Mouse (Mus musculus): ENCODE data around the gene Nhsl2.
A peak's percentile ranks its signal among the peaks of the same experiment; 100 is the strongest.

Gene Nhsl2

DNA sequence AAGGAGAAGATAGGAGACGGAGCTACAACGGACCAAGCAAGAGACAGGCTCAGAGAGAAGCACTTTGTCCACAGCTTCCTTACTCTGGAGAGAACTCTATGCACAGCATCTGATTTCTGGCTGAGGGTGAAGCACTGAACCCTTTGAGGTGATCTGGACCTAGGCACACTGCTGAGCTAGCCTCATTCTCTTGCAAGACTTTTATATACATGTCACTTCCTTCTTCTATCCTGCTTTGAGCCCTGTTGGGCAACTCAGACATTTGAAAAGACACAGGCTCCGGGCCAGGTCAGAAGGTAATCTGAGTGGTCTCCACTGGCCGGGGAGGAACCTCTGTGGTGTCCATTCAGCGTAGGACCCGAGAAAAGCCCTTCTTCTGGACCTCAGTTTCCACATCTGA, 201.4 kb downstream of the Nhsl2 start:
- no peak for DNase-seq (ENCODE audit: low spot score in 2 of 2)

DNA sequence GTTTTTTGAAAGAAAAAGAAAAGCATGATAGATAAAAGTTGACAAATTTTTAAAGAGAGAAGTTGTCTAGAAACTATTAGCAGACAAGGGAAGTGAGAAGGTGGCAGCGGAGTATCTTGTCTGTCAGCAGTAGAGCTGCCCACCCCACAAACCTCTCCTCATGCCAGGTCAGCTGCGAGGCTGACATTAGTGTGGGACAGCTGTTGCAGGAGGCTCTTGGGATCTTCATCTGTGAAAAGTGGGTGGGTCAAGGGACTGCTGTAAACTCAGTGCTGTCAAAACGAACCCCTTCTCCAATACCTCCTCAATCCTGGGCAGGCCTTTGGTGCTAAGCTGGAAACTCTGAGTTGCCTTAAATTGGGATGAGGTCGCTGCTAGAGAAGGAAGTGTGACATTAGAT, 202.0 kb downstream of the Nhsl2 start:
- no peak for DNase-seq (ENCODE audit: low spot score in 2 of 2)

DNA sequence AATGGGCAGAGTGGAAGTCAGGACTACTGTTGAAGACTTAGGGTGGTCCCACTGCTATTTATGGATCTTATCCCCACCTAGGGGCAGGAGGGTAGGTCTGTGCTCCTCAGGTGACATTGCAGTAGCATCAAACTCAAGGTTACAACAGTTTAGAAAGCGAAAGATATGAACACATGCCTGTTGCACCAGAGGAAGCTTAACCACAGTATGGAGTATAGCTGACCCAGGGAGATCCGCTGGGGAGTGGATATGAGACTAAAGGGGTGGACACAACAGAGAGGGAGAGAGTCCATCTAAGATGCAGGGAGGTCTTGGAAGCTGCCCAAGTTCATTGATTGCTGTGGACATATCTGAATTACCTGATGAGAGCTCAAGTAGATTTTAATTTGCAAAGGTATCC, 204.2 kb downstream of the Nhsl2 start:
- no peak for DNase-seq (ENCODE audit: low spot score in 2 of 2)

DNA sequence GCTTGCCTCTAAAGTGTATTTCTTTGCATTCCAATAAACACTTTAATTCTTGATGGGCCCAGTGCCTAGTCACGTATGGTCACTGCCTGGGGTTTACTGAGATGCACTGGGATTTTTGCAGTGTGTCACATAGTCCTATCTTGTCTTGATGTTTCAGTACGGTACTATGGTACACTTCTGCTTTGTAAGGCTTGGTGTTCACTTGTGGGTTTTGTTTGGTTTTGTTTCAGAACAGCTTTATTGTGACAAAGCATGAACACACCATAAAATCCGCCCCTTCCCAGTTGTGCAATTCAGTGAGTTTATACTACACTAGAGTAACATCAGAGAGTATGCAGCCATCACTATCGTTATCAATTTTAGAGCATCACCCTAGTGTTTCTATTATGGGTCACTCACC, 204.8 kb downstream of the Nhsl2 start:
- DNase-seq (ENCODE audit: low spot score in 2 of 2): no peak

DNA sequence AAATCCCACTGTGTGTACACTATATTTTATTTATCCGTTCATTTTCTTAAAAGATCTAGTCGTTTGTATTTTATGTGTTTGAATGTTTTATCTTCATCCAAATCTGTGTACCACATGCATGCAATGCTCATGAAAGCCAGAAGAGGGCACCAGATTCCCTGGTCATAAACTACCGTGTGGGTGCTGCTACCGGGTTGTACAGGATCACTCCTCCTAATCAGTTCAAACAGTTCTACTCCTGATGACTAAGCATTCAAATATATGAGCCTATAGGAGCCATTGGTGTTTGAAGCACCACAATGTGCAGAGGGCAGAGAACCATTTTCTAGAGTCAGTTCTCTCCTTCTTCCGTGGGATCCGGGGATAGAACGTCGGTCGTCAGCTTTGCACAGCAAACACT, 210.3 kb downstream of the Nhsl2 start:
- DNase-seq (ENCODE audit: low spot score in 2 of 2): no peak

DNA sequence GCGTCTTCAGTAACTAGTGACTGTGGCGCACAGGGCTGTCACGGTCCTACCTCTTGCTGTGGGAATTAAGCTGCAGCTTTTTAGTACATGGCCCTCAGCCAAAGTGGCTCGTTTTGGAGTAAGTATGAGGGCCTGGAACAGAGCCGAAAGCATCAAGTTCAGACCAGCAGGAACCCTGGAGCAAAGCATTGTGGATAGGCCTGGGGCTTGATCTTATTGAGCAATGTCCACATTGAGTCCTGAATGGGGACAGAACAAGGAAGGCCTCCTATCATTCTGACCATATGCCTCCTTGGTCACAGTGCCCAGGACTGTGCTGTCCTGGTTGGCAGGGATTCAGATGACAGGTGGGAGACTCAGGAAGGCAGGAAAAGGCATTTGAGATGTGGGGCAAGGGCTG, 211.1 kb downstream of the Nhsl2 start:
- DNase-seq (ENCODE audit: low spot score in 2 of 2): no peak

DNA sequence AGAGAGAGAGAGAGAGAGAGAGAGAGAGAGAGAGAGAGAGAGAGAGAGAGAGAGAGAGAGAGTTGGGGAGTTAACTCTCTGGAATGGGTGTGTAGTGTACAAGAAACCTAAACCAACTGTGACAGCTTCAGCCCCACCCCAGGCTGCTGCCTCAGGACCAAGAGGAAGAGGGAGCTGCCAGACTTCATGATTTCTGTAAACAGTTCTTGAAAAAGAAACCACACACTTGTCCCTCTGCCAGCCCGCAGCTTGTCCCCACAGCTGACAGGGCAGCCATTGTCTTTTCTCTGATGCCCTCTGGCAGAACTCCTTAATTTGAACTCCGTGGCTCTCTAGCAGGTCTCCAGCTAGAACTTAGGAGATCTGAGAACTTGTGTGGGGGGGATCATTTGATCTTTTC, 211.7 kb downstream of the Nhsl2 start:
- no peak for DNase-seq (ENCODE audit: low spot score in 2 of 2)

DNA sequence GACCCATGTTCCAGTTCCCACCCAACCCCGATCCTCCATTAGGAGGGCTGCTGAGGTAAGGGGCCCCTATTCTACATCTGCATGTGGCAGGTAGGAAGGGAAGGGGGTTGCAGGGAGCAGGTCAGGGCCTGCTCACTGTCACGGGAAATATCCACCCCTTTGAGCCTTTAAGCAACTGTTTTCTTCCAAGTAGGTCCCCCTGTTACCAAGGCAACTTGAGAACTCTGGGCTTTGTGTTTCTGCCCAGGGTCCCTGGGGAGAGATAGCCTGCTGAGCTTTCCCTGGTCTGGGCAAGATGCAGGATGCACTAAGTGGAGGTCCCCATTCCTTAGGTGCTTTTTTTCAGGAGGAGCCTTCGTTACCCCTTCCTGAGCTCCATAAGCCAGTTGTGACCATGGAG, 214.9 kb downstream of the Nhsl2 start:
- DNase-seq (ENCODE audit: low spot score in 2 of 2): no peak

DNA sequence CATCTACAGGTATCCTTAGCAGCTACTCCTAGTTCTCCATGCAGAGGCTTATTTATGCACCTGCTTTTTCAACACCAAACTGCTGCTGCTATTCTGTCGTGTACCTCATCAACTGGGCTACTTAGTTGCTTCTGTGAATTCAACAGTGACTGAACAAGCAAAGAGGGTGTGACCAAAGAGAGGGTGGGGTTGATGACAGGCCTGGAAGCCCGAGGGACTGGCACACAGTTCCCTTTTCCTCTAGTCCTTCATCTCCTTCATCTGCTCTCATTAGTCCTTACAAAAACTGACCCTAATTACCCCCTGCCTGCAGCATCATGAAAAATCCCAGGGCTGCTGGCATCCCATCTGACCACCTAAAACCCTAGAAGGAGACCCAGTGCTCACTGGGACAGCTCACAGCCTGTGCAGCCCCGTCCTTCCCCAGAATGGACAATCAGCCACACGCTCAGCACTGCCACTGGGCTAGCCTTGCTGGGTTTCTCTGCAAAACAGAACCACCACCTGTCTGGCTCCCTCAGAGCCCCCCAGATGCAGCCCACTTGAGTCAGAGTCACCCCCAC, 216.1 kb downstream of the Nhsl2 start:
- DNase-seq (ENCODE audit: low spot score in 2 of 2): no peak

DNA sequence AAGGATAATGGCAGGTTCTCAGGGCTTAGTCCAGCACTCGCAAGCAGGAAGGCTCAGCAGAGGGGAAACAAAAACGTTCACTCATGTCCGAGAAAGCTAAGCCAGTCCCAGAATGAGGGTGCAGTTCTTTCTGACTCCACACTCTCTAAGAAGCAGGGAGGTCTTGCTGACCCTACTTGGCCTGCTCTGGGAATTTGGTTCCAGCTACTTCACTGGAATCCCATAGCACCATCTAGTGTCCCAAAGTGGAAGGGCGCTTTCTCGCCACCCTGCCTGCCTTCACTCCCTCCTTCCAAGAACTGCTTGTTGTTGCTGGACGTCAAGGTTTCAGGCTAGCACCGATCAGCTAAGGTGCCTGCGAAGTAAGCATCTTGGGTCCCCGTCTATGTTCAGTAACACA, 216.9 kb downstream of the Nhsl2 start:
- DNase-seq (ENCODE audit: low spot score in 2 of 2): peak; percentile 32 to 86

DNA sequence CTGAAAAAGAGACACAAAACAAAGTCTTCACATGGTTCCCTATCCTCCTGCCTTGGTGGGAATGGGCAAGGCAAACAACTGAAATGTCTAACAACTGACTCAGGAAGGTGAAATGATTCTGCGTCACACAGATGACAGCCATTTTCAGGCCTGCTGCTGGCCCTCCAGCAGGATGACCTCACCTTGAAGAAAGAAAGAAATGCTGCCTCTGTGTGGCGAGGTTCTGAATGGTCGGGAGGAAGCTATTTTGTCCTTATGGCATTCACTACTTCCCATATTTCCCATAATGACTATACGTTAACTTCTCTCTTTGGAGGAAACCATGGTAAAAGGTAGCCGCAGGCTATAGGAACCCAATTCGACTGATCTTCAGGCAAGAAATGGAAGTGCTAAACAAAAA, 217.9 kb downstream of the Nhsl2 start:
- DNase-seq (ENCODE audit: low spot score in 2 of 2): no peak

DNA sequence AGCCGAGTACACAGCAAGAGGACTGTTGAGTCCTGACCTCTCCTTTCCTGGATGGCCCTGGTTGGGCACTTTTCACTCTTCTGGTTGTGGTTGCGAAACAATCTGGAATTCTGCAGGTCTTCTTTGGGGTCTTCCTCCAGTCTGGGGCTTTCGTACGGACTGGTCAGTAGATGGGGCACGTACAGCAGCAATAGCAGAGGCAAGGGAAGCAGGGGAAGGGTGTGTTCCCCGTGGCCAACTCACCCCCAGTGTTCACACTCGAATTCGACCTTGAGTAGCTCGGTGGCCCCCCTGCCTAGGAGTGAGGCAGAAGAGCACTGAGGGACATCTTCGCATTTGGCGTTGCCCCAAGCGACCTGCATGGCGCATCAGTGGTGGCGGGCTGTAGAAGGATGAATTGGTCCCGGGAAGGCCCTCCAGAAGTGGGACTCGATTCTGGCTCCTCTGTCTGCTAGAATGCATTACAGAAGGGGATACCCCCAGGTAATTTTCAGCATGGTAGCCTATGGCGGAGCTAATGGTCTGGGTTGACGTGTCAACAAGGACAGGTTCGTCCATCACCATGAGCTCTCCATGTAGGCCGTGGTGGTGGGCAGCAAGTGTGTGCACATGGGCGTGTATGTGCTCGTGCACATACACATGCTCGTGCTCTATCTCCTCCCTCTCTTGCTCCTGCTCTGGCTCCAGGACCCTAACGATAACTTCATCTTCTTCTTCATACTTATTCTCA, 219.8 kb downstream of the Nhsl2 start:
- DNase-seq (ENCODE audit: low spot score in 2 of 2): no peak

DNA sequence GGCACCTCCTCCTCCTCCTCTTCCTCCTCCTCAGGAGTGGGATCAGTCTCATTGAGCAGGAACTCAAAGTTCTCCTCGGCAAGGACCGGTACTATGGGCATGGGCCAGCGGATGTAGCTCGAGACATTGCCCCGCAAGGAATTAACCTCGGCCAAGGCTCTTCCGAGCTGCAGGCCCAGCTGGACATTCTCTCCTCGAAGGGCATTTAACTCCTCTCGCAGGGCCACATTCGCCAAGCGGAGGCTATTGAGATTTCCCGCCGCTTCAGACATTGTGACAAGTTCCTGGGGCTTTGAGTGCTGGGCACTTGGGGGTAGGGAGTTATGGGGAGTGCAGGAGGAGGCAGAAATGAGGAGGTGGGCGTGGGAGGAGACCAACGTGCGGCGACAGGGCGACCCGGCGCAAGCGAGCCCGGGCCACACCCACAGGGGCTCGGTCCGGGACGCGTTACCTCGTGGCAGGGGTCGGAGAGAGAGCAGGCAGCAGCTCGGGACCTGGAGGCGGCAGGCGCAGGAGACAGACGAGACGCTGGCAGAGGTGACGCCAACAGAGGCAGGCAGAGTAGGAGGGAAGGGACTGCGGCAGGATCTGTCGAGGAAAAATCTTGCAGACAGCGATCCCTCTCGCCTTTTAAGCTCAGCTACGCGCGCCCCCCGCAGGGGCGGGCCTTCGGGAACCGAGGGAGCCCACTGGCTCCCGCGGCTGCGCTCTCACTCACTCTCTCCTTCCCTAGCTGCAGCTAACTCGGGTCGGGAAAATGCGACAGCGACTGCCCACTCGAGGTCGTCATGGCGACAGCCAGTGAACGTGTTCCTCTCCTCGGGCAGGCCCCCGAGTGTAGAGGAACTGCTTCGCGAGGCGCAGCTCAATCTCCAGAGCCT, 221.6 kb downstream of the Nhsl2 start, which contains the start of gene Rtl5:
TSS of gene Rtl5 (minus strand) at position 714 of the 881 bp plus-strand sequence.
- DNase-seq (ENCODE audit: low spot score in 2 of 2): peak; percentile 70 to 81

DNA sequence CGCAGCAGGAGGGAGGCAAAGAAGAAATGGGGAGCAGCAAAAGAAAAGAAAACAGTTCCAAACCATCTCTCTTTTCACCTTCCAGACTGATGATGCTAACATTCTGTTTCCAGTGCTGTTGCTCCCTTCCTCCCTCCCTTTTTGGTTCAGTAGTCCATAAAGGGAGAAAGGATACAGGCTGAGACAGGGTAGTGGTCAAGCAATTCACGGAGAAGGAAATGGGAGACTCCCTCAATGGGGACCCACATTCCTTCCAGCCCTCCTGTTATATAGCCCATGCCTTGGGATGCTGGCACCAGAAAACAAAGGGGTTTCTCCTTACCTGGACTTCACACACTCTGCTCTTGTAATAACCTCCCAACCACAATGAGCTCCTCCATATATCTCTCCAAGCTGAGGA, 222.3 kb downstream of the Nhsl2 start:
- DNase-seq (ENCODE audit: low spot score in 2 of 2): no peak

DNA sequence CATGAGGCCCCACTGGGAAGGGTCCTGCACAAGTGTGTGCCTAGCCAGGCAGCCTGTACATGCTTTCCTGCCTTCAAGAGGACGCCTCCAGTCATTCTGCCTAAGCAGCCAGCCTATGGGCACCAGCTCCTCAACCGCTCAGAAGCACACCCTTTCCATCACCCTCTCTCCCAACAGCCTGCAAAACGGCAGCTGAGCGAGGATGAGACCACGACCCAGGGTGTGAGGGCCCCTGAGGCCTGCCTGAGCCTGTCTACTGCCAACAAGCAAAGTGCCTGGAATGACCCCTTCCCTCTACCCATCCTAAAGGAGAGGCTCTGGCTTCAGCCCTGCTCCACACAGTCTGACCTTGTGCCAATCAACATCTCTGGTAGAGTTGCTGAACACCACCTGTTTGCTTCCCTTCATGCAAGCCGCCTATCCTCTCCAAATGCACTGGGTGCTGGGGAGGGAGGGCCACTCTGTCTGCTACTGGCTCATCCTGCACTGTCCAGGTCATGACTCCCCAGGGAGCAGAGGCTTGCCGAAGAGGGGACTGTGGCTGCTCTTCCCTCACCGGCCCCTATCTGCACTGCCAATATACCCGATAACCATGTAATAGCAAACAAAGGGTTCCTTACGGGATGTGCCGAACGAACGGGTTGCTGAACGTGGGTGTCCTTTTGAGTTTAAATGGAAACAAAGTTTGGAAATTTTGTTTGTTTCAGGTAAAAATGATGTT, 224.6 kb downstream of the Nhsl2 start:
- DNase-seq (ENCODE audit: low spot score in 2 of 2): no peak

DNA sequence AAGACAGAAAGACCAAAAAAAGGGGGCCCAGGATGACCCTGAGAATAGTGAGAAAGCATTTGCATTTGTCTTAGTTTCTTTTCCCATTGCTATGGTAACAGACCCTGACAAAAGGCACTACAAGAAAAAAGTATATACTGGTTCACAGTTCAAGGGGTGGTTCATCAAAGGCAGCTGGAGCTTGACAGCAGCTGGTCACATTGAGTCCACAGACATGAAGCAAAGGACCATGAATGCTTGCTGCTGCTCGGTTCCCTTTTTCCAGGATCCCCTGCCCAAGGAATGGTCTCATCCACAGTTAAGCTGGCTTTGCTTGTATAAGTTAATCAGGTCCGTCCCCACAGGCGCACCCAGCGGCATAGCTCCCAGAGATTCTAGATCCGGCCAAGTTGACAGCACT, 225.2 kb downstream of the Nhsl2 start:
- DNase-seq (ENCODE audit: low spot score in 2 of 2): no peak

DNA sequence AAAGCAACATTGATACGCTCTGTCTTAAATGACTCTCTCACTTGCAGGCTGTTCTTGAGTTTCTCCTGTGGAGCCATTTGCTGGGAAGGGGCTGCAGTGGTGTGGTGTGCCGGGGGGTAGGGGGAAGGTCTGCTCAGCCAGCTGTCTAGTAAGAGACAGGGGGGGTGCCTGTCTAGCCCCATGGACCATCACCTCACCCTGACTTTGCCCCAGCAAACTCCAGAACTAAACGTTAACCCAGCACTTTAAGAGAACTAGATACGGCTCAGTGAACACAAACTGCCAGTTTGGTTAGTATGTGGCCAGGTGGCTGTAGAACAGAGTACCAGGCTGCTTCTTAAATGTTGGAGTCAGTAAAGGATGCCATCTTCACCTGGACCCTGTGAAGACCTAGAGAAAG, 226.0 kb downstream of the Nhsl2 start:
- DNase-seq (ENCODE audit: low spot score in 2 of 2): no peak

DNA sequence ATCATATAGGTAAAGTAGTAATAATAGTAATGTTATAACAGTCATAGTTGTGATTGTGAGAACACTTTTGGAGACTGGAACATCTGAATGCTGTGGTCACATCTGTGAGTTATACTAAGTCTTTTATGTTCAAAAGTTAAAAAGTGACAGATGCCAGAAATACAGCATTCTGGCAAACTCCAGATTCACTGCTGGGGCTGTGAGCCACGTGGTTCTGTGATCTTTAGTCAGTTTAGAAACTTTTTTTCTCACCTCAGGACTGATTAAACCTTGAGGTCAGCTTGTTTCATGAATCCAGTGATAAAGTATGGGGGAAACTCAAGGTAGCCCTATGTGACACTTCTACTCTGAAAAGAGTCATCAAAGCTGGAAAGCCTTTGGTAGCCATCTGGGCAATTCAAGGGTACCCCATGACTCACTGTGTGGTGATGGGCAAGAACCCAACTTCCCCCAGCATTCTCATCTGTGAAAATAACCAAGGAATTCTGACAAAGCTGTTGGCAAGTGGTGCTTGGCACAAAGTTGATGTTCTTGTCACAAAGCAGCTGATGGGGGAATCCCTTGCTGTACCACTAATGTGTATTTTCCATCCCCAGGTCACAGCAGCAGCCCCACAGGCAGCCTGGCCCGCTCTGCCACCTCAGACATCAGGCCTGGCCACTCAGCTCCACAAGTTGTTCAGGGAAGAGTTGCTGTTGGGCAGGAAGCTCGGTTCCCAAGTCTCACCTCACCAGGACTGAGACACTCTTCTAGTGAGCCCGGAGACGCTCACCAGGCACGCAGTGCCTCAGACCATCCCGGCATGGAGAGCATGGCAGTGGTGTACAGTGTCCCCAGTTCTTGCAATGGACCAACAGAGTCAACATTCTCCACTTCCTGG, 227.9 kb downstream of the Nhsl2 start:
- DNase-seq (ENCODE audit: low spot score in 2 of 2): no peak

DNA sequence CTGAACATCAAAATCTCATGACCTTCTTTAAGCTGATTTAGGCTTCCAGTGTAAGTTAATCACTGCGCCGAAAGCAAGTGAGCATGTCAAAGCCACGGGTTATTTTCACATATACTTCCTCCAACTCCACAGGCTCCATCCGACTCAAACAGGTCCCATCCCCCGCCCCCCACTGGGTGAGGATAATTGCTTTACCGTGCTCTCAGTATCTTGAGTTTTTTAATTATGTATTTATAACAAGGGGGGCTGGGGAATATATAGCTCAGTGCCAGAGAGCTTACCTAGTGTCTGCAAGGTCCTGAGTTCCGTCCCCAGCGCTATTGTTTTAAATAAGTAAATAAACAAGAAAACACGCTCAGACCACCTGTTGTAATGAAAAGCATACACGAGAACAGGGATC, 231.9 kb downstream of the Nhsl2 start:
- no peak for DNase-seq (ENCODE audit: low spot score in 2 of 2)

DNA sequence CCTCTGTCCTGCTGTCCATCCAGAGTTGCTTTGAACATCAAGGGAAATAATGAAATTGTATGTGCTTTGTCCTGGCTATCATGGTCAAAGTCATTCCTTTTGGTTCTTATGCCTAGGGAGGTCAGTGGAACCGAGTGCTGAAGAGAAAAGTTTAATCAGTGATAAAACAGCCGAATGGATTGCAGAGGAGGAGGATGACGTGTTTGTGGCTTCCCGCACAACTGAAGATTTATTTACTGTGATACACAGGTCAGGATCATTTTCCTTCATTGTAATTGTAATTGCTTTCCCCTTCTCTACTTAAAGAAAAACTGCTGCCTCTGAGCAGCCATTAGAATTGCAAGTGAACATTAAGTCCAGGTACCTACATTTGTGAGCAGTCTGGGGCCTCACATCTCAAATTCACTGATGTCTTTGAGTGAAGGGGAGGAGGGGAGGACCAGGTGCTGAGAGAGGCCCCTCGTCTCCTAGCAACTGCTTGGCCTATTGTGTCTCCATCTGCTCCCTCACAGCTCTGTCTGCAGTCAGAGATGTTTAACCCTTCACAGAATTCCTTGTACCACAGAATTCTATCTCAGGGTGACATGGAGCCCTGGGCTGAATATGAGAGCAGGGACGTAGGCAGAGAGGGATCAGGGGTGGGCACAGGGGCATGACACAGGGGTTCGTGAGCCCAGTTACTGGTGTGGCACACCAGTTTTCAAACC, 232.5 kb downstream of the Nhsl2 start:
- no peak for DNase-seq (ENCODE audit: low spot score in 2 of 2)

DNA sequence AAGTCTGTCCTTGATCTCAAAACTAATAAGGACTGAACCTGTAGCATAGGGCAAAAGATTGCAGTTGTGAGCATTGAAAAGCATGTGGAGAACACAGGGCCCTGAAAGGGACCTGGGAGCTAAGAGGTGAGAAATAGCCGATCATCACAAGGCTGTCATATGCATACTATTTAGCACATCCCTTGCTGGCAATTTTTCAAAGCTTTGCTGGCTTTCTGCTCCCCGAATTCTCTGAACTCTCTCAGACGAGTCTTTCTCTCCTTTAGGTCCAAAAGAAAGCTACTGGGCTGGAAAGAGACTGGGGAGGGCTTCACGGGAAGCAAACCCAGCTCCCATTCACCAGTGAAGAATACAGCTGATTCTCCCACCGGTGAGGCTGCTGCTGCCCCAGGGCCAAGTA, 233.2 kb downstream of the Nhsl2 start:
- DNase-seq (ENCODE audit: low spot score in 2 of 2): no peak

All from left cerebral cortex, adult 9 months (tissue).